Mouse (Mus musculus): ENCODE results near the gene Itpr1.

DNA sequence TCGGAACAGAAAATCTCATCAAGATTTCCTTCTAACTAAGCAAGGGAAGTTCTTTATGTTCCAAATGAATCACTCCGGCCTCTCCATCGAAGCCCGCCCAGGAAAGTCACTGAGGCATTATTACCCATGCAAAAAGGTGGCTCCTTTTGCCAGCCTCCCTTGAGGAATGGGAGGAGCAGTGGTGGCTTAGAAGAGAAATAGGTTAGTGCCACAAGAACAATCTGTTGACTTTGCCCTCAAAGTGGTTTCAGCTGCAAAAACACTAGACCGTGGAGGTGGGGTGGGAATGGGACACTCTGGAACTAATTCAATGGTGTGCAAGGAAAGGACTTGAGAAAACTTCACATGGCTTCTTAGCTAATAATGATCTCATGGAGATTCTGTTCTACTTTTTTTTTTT is 3.2 kb downstream of the Itpr1 start:
- TF ChIP-seq POLR2A (IDR thresholded peaks at IDR 0.05; ENCODE audit: insufficient read depth, low read depth, low read length) (no peak), CTCF (IDR thresholded peaks at IDR 0.05; ENCODE audit: insufficient read depth, low read depth, low read length) (no peak)

All from olfactory bulb, adult 2 months (tissue).